Mouse (Mus musculus) brain, embryonic 18.5 days (tissue): ENCODE results near the gene Vps29.

ENCODE experiments used
- DNase-seq: peaks from one replicate; pipeline ENCODE4 v3.0.0-alpha.2; 2012; ENCODE audit warnings: low read depth, low spot score

Vps29 gene

DNA sequence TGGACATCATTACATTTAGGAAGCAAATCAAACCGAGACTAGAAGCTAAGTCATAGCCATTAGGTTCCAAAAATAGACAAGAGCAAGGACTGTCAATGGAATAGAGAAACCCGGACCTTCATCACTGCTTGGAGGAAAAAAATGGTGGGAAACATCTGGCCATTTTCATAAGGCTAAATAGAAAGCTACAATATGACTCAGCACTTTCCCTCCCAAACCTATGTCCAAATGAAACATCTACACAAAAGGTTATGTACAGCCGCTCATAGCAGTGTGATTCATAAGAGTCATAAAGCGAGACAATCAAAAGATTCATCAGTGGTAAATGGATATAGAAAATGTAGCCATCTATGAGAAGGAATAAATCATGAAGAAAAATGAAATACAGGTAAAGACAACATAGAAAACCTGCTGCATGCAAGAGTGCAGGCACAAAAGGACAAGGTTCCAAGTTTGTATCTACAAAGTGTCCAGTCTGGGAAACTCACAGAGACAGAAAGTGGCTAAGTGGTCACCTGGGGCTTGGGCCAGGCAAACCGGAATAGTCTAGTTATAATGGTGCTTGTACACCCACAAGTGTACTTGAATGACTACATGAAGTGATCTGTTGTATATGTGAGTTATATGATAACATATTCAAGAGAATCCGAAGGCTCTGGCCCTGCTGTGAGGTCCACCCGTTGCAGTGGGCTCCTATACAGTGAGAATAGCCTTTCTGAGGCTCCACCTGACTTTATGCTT, 17.4 kb upstream of the Vps29 start:
- DNase-seq: no peak

DNA sequence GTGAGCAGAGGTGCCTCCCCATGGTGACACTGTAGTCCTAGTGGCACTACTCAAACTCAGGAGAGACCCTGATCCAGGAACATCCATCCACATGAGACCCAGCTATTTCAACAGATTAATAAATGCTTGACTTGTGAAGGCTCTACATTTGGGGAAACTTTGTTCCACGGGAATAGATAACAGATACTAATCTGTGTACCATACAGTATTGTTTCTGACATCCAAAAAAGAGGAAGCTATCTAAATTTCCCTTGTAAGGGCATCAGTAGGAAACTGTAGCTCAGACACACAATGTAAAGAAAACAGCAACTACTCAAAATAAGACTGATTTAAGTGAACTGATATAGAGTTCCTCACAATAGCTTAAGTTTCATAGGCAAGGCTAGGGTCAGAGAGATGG, 11.3 kb upstream of the Vps29 start:
- DNase-seq: no peak

DNA sequence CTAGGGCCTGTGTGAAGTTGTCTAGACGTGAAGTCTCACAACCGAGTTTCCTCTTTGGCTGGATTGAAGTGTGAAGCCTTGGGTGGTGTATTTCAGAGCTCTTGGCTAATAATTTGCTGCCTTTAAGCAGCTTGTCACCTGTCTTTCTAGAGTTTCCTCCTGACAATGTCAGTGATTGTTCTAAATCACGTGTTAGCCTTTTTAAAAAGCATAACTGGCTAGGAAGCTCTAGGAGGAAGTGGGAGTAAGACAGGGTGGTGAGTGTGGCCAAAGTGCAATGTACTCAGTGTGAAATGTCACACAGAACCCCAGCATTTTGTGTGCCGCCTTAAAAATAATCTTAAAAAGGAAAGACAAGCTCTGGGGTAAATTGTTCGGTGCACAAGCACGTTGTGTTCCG, 10.4 kb upstream of the Vps29 start:
- no peak for DNase-seq

DNA sequence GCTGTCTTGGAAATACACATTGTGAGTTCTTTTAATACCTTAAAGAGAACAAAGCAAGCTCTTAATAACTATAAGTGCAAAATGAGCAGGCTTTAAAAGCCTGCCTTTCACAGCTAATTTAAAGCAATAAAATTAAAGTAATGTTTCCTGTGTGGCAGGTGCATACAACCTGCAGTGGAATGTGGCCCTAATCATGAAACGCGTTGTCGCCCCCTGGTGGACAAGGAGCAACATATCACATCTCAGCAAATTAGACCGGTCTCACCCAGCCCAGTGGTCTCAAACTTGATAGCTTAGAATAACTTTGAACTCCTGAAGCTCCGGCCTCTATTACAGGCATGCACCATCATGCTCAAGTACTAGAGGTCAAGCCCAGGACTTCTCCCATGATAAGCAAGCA, 9.9 kb upstream of the Vps29 start:
- no peak for DNase-seq

DNA sequence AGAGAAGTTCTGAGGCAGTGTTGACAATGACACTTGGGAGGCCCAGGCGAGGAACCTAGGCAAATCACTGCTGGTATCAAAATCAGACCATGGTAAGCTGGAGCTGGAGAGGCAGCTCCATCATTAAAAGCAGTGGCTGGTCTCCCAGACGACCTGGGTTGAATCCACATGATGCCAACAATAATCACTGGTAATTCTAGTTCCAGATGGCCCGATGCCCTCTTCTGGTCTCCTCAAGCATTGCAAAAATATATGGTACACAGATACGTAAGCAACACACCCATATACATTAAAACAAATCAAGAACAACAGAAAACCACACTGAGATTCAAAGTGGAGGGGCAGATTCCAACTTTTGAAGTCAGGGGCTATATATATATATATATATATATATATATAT, 8.4 kb upstream of the Vps29 start:
- DNase-seq: no peak

DNA sequence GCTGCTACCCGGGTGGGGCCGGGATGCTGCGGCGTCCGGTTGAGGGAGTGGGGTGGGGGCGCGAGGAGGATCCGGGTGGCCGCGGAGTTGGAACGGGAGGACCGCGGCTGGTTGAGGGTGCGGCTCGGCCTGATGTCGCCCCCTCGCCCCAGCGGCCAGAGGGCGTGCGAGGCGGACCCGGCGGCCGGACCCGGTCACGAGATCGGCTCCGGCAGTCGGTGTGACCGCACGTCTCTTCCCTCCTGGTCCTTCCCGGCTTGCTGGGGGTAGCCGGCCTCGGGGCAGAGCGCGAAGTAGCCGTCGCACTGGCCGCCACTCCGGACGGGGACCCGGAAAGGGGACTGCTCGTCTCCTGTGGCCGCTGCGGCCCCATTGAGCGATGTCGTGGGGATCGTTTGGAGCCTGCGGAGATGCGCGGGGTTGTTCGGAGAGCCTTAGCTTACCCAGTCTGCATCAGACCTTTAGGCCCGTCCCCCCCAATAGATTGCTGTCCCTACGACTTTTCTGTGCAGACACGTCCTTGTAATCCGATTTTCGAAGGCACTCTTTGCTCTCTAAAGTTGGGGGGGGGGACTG, 411 bp downstream of the Vps29 start:
- no peak for DNase-seq

DNA sequence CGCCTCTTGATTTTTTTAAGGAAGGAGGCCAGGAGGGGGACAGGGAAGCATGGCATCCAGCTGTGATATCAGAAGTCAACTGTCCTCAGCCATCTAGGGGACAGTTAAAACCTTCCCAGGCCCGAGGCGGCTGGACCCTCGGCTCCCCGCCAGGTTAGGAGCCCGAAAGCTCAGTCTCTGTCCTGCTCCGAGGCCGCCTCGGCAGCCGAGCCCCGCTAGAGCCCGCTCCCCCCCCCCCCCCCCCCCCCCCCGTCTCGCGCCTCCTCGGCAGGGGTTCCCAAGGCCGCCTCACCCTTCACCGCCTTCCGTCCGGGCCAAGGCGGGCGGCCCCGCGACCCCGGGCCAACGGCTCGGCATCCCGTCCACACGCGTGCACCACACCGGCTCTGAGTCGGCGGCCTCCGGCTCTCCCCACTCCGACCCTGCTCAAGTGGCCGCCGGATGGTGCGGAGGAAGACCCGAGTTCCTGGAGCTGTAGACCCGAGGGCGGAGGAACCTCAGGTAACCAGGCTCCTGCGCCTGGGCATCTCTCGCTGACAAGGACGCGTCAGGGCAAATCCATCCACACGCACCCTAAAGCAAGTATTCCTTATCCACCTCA, 17.5 kb downstream of the Vps29 start, which contains the start of gene Gpn3:
Gene Gpn3 (plus strand): TSS at position 286 of the 601 bp plus-strand sequence.
- no peak for DNase-seq

DNA sequence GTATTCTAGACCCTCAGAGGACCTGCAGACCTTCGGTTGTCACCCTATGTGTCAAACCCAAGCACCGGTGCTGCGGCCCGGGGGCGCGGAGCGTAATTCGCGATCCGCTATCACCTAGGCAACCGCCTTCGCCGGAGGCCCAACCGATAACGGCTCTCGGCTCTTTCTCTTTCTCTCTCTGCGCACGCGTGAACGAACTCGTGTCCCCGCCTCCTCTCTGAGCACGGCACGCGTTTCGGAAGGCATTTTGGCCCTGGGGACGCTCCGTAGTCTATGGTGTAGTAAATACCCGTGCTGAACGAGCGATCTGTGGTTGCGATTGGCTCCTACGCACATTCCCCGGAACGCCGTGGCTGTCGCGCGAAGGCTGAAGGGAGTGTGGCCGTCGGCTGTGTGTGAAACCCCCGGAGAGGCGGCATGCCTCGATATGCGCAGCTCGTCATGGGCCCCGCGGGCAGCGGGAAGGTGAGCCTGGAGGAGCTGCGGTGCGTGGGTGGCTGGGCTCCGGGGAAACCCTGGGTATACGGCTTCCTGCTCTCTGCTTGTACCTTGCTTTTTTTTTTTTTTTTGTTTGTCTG, 18.1 kb downstream of the Vps29 start, which contains the start of gene Fam216a:
Gene Fam216a (minus strand): TSS at position 173 of the 578 bp plus-strand sequence.
- DNase-seq: peak; percentile 99

DNA sequence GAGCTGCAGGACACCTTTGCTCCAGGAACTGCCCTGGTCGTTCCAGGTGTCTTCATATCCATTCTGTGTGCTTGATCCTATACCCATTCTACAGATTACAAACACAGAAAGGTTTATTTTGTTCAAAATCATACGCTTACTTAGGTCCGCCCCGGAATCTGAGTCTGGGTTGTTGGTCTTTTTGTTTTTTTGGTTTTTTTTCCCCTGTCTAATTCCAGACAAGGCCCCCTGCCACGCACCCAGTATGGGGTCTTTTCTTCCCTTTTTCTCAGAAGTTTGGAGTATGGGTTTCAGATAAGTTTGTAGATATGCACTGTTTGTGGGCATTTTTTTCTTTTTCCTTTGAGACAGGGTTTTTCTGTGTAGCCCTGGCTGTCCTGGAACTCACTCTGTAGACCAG, 18.7 kb downstream of the Vps29 start:
- DNase-seq: no peak

DNA sequence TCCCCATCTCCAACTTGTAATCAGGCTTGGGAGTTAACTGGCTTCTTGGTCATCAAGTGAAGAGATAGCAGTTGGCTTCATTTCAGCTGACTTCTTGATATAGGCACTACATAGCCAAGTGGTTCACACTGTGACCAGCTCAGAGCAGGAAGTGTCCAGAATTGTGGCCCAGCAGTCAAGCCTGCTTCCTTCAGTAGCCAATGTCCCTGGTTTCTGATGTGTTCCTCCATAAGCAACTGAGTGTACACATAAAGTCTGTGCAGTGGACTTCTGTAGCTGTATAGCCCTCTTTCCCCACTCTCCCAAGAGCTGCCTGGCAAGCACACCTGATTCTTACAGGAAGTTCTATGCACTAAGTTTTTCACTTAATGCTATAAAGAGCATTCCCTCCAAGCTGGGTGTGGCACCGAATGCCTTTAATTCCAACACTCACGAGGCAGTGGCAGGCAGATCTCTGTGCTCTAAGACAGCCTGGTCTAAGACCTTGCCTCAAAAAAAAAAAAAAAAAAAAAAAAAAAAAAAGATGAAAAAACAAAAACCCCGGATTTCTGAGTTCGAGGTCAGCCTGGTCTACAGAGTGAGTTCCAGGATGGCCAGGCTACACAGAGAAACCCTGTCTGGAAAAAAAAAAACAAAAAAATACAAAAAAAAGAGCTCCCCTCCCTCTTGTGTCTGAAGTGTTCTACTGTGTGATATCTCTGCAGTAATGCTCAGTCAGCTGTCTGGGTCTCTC, 23.1 kb downstream of the Vps29 start:
- no peak for DNase-seq

DNA sequence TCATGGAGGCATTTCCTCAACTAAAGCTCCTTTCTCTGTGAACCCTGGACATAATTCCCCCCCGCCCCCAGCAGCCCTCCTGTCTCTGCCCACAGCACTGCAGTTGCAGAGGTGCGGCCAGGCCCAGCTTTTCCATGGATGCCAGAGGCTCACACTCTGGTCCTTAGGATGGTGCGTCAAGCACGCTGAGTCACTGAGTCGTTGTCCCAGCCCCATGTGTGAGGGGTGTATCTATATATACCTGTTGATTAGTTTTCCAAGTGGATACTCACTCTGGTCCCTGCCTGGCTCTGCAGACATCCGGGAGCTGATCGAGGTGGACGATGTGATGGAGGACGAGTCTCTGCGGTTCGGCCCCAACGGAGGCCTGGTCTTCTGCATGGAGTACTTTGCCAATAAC, 24.0 kb downstream of the Vps29 start:
- DNase-seq: no peak

DNA sequence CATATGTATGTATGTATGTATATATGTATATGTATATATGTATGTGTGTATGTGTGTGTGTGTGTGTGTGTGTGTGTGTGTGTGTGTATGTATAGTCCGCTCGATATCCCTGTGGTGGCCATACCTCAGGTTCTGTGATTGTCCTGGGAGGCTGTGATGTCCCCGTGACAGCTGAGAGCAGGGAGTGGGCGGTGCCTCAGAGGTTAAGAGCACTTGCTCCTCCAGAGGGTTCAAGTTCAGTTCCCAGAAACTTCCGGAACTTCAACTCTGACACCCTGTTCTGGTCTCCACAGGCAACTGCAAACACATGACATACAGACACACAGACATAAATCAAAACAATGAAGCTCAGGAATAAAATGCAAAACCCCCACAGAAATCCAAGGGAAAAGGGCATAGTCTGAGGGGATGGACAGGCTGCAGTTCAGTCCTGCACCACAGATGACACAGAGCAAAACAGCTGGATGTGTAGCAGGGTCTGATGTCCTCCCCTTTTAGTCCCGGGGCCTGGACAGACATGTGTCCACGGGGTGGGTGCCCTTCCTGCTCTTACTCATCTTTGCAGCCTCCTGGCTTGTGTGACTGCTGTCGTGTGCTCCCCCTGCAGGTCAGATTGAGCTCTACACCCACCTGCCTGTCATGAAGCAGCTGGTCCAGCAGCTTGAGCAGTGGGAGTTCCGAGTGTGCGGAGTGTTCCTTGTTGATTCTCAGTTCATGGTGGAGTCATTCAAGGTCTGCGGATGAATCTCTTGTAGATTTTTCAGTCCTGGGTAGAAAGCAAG, 25.4 kb downstream of the Vps29 start:
- DNase-seq: no peak

DNA sequence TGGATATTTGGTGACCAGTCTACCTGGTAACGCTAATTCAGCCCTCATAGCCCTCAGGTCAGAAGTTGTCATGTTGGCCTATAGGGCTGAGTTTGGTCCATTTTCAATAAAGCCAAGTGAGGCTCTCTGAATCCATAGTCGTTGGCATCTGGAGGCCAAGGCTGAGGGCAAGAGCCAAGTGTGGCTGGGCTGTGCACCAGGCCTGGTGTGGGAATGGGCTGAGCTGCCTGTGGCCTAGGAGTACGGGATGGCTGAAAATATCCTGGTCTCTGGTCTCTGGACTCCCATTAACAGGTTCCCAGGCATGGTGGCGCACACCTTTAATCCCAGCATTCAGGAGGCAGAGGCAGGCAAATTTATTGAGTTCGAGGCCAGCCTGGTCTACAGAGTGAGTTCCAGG, 35.8 kb downstream of the Vps29 start:
- no peak for DNase-seq

DNA sequence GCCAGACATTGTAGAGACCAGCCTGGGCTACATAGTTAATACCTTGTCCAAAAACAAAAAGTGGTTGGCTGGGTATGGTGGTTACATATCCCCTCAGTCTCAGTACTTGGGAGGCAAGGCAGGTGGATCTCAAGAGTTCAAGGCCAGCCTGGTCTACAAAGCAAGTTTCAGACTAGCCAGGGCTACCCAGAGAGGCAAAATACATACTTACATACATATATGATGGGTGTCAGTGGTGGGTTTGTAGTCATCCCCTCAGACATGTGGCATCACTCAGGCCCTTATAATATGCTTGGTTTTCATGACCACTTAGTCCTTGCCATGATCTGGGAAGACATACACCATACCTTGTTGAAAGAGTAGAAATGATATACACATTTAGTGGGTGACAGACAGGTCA, 36.5 kb downstream of the Vps29 start:
- DNase-seq: no peak

DNA sequence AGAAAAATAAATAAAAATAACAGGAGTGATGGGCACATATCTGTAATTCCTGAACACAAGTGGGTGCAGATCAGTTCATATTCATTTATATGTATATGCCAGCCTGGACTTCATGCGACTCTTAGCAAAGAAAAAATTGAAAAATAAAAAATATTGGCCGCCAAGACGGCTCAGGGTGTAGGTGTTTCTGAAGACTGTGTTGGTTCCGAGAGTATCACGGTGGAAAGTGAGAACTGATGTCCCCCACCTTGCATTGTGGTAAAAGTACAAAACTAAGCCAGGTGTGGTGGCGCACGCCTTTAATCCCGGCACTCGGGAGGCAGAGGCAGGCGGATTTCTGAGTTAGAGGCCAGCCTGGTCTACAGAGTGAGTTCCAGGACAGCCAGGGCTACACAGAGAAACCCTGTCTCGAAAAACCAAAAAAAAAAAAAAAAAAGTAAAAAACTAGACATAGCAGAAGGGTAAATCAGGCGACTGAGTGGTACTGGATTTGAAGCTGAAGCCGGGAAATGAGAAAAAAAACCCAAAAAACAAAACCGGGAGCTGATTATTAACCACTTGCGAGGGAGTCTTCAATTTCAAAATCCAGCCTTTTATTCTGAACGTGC, 37.1 kb downstream of the Vps29 start:
- DNase-seq: no peak

DNA sequence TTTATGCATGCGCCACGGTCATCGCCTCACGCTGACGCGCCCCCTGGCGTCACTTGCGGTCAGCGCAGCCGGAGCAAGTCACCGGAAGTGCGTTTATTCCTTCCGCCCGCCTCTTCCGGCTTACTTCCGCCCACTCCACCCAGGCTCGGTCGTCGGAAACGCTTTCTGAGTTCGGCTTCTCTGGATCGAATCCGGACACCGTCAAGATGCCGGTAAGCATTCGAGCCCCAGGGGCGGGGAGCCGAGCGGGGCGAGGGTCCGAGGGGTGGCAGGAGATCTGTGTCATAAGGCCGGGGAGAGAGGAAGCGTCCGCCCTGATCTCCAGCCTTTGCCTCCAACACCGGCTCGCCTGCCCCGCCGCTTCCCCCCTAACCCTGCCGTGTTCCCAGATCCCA, 37.6 kb downstream of the Vps29 start, which contains the start of gene Arpc3:
Gene Arpc3 (plus strand): TSS at position 93 of the 395 bp plus-strand sequence.
- peak; percentile 79 for DNase-seq

DNA sequence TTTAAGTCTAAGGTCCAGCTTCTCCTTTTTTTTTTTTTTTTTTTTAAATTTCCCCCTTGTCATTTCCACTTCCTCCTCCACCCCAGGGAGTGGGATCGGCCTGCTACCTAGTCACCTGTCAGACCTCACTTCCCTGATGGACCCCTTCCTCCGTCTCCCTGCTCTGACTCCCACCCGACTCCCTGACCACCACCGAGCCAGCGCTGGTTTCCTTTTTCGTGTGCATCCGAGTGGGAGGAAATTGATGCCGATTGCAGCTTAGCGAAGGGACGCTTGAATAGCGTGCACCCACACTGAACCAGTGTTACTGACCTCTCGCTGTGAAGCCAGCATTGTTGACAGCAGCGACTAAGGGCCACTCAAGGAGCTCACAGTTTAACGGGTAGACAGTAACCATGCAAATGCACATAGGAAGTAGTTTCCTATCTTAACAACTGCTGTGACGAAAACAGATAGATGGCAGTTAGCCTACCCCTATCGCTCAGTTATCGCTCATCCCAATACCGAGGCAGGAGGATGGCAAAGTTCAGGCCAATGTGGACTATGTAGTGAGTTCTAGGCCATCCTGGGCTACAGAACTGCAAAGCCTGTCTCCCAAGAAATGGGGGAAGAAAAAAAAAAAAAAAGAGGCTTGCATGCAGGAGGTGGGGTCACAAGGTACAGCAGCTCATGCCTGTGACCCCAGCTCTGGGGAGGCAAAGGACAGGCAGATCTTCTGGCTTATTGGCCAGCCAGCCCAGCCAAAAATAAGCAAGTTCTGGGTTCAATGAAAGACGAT, 38.2 kb downstream of the Vps29 start:
- DNase-seq: no peak

DNA sequence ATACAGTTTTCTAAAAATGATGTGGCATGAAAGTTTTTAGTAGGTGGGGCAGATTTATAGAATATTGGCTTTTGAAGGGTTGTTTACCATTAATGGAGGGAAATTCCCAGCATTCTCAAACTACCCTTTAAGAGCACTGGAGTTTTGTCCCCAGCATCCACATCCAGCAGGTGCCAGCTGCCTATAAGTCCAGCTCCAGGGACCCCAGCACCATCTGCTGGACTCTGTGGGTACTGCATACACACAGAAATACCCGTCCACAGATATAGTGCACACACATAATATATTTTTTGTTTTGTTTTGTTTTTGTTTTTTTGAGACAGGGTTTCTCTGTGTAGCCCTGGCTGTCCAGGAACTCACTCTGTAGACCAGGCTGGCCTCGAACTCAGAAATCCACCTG, 39.7 kb downstream of the Vps29 start:
- DNase-seq: no peak

DNA sequence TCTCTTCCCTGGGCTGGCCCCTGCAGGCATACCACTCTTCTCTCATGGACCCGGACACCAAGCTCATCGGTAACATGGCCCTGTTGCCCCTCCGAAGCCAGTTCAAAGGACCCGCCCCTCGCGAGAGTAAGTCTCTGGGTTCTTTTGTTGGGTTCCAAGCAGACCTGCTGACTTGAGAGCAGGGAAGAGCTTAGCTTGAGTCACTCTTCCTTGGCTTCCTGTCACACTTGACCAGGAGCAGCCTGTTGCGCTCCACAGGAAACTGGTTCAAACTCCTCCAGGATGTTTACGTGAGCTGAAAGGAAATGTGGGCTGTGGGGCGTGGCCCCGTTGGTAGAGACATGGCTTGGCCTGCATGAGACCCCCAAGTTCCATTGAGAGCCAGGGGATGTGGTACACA, 42.6 kb downstream of the Vps29 start:
- no peak for DNase-seq

DNA sequence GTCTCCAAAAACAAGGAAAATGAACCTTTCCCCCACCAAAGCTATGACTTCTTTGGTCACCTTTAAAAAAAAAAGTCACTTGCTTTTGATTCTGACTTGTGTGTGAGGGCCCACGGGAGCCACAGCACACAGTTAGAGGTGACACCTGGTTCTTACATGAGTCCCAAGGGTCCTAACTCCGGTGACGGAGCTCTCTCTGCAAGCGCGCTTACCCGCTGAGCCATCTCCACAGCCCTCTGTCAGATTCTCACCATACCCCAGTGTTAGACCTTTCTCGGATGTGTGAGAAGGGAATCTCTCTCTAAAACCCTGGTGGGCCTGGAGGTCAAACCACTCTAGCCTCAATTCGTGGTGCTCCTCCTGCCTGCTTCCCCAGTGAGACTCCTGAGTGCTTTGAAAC, 43.3 kb downstream of the Vps29 start:
- no peak for DNase-seq
